Mouse (Mus musculus) embryonic fibroblast, embryonic 13.5 days (primary cell): ENCODE measurements around the gene Sh3rf1. TPM values are rescaled to one million over a fixed set of nuclear protein-coding genes. Genes with fewer than 3 reads are reported as not detected.
"Not testable (repeated sequence)": the region's sequence is repeated elsewhere in the genome, so short reads cannot be mapped to it uniquely, and the experiment has no call there.

Experiments used
- H3K27ac ChIP-seq: 2 replicates; pipeline ENCODE4 v1.5.1; 2012; ENCODE audit warnings: low read length, control low read depth, inconsistent platforms; ENCODE audit not compliant: insufficient read depth
- H3K4me1 ChIP-seq: 2 replicates; pipeline ENCODE4 v1.6.1; 2011; ENCODE audit warnings: low read length; ENCODE audit not compliant: control insufficient read depth, insufficient read depth
- H3K4me3 ChIP-seq: 2 replicates; pipeline ENCODE4 v1.5.1; 2011; ENCODE audit warnings: mild to moderate bottlenecking, control low read depth, low read length; ENCODE audit not compliant: insufficient read depth
- CTCF ChIP-seq: IDR thresholded peaks from 2 replicates; pipeline ENCODE4 v1.5.1; 2011; ENCODE audit warnings: mild to moderate bottlenecking, control low read depth, low read length, moderate library complexity, borderline replicate concordance; ENCODE audit not compliant: insufficient read depth
- POLR2A ChIP-seq: IDR thresholded peaks from 2 replicates; pipeline ENCODE4 v1.6.1; 2011; ENCODE audit warnings: low read depth, mild to moderate bottlenecking, control low read depth, low read length, moderate library complexity
- polyA plus RNA-seq: library from polyadenylated mRNA; stranded (reverse); fragments of >200 nt; gene quantifications from 2 replicates; pipeline ENCODE4 v1.2.4, GENCODE M21; 2011; ENCODE audit warnings: low read depth; ENCODE audit not compliant: missing spikeins, insufficient read length

Sh3rf1 gene
- polyA plus RNA-seq, 1 experiment = 10.9 TPM

DNA sequence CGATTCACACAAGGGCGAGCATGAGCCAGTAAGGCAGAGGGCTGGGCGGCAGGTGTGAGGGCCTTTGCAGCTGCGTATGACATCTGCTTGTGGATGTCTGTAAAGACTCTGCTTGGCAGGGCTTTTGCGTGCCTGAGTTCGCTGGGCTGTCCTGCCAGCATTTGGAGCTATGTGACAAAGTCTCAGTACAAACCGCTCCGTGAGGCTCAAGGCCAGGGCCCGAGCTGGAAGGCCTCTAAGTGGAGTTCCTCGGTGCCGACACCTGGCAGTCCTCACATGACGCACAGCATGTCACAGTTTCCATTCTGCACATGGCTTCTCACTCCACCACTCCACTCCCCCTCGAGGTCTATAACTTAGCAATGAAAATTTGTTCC lies 167.4 kb downstream of the Sh3rf1 start:
- no peak for TF ChIP-seq CTCF
- no peak for TF ChIP-seq POLR2A
- H3K27ac ChIP-seq = no peak overlapping the region

DNA sequence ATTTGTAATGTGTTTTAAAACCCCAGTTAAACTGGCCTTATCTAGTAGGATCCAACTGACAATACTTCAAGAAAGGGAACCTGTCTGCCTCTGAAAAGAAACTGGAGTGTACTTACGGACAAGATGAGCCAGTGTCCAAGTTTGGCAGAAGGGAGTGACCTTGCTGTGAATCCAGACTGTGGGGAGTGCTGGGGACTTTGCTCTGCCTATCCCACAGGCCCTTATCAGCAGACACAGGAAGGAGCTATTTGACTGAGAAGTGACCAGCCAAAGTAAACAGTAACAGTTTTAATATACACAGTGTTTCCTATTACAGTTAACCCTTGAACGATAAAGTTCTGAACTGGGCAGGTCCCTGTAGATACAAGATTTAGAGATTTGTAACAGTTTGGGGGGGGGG lies 173.5 kb downstream of the Sh3rf1 start:
- H3K4me1 ChIP-seq = no peaks in the 10 kb centered on the region
- TF ChIP-seq POLR2A (no peak), CTCF (no peak)
- no peak overlapping the region for H3K27ac ChIP-seq

More for the DNA sequence above, 167.4 kb downstream of the Sh3rf1 start:
- H3K4me3 ChIP-seq = no peak overlapping the region
- H3K4me1 ChIP-seq = 0 out of 2 replicates have a peak, but pooled peaks cover 2% of the 10 kb centered on the region

DNA sequence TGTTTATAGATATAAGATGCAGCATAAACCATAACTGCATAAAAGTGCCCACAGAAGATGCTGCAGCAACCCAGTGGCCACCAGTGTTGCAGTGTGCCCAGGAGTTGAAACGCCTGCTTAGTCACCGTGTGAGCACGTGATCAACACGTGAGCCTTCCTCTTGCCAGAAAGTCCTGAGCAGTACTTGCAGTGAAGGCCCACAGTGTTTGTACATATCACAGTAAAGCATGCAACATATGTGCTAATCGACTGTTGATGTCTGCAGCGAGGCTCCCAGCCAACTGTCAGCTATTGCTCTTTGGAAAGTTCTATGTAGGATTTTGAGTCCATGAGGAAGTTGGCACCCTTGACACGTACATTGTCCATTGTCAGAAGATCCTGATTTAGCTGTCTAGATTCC lies 174.1 kb downstream of the Sh3rf1 start:
- TF ChIP-seq CTCF (no peak), POLR2A (no peak)
- no peaks in the 10 kb centered on the region for H3K4me1 ChIP-seq
- no peak overlapping the region for H3K4me3 ChIP-seq
- H3K27ac ChIP-seq = no peak overlapping the region

More for the DNA sequence above, 173.5 kb downstream of the Sh3rf1 start:
- no peak overlapping the region for H3K4me3 ChIP-seq

DNA sequence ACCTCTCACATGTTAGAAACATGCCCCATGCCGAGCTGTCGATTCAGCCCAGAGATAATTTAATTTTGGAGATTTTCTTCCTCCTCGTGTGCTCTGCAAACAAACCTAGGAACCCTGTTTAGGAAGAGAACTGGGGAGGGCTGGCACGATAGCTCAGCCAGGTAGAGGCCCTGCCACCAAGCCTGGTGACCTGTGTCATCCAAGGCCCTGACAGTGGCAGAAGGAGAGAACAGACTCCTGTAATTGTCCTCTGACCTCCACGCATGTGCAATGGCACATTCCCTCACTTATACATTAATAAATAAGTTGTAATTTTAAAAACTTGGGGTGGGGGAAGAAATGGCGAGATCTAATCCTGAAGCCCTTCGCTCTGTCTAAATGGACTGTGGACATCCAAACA lies 179.2 kb downstream of the Sh3rf1 start:
- no peak for TF ChIP-seq POLR2A
- no peak for TF ChIP-seq CTCF
- no peak overlapping the region for H3K4me3 ChIP-seq
- no peaks in the 10 kb centered on the region for H3K4me1 ChIP-seq
- no peak overlapping the region for H3K27ac ChIP-seq

DNA sequence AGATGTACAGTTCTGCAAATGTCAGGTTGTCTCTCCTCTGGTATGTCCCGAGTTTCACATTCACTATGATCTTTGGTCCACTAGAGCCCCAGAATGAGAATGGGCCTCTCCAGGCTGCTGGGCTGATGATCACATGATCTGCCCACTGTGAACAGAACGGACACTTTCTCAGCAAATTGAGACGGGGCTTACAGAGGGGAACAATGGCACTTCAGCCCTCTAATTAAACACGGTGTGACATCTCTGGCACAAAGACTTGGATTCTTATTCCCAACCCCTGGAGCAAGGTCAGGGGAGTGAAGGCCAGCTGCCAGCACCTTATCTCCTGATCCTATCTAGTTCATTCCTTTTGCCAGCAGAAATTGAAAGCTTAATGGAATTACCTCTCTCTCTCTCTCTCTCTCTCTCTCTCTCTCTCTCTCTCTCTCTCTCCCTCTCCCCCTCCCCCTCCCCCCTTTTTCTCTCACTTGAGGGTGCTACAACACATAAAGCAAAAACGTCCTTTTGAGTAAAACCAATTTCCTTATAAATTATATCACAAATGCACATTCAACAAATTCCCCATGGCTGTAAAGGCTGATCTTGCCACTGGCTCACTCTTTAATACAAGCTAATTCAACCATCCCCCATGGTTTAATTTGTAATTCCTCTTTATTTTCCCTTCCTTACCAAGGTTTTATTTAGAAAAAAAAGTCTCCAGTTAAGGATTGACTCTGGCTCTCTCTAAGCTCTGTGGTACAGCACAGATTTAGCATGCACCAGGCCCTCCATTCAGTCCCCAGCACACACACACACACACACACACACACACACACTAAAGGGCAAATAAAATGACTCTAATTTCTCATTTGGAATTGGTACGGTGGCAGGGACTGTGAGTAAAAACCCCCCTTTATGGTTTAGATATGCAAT lies 179.8 kb downstream of the Sh3rf1 start:
- no peaks in the 10 kb centered on the region for H3K4me1 ChIP-seq
- TF ChIP-seq POLR2A (no peak), CTCF (no peak)
- no peak overlapping the region for H3K27ac ChIP-seq
- H3K4me3 ChIP-seq = no peak overlapping the region

DNA sequence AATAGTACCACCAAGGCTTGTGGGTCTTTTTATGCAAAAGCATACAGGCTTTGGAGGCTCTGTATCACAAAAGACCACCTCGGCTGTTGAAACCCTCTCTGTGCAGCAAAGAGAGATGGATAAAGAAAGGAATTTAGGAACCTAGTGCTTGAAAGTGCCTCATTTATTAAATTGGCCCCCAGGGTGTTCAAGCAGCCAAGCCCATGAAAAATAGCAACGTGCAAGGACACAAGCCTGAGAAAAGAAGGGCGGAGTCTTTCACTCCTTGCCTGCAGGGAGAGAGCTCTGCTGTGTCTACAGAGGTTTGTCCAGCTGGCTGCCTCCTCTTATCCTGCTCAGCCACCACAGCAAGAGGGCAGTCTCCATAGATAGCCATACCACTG lies 180.5 kb downstream of the Sh3rf1 start:
- H3K27ac ChIP-seq = no peak overlapping the region

DNA sequence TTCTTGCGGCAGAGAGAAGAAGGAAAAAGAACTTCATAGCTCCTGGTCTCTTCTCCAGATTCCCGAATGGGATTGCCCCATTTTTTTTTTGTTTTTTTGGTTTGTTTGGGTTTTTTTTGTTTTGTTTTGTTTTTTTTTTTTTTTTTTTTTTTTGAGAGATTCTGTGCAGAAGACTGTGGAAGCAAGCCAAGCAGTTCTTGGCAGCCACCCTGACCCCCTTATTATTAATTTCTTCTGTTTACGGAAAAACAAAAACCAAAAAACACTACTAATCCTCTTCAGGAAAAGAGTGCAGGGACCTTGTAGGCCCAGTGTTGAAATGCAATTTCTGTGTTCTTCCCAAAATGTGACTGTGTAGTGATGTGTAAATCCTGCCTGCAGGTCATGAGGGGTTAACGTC lies 185.4 kb downstream of the Sh3rf1 start:
- Histone ChIP-seq H3K27ac (no peak overlapping the region), H3K4me3 (no peak overlapping the region)
- no peak for TF ChIP-seq CTCF
- no peak for TF ChIP-seq POLR2A

More for the DNA sequence above, 180.5 kb downstream of the Sh3rf1 start:
- Histone ChIP-seq H3K4me1 (no peaks in the 10 kb centered on the region), H3K4me3 (no peak overlapping the region)
- TF ChIP-seq CTCF (no peak), POLR2A (no peak)

DNA sequence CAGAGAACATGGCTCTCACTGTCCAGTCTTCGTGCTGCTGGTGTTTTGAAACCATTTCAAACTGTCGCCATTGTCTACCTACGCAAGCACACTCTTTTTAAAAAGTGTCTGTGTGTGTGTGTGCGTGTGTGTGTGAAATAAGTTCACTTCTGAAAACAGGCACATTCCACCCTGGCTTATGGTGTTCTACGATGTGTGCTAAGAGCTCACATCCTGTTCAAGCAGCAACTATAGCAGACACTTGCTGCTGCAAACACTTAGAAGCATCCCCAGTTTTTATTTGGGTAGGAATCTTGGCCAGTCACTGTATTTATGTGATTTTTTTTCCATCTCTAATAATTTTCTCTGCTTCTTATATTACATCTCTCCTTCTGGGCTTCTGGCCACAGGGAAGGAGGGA lies 186.0 kb downstream of the Sh3rf1 start:
- H3K4me3 ChIP-seq, H3K27ac ChIP-seq, H3K4me1 ChIP-seq: not testable (repeated sequence)

More for the DNA sequence above, 185.4 kb downstream of the Sh3rf1 start:
- H3K4me1 ChIP-seq = no peaks in the 10 kb centered on the region

DNA sequence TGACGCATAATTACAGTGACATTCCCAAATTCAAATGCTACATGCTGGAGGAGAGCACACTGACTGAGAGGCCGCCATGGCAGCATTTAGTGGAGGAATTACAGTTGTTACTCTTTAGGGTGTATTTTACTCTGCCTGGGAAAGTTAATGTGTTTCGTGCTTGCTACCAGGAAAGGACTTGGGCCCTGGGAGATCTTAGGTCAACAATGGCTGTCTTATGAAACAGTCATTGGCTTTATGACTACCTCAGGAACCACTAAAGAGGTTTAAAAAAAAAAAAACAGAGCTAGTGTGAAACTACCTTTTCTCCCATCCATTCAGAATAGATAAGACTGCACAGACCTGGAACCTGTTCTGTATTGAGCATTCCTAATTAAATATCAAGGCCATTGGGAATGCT lies 195.8 kb downstream of the Sh3rf1 start:
- no peak for TF ChIP-seq POLR2A
- TF ChIP-seq CTCF = no peak
- no peak overlapping the region for H3K4me3 ChIP-seq
- H3K4me1 ChIP-seq = no peaks in the 10 kb centered on the region
- no peak overlapping the region for H3K27ac ChIP-seq

DNA sequence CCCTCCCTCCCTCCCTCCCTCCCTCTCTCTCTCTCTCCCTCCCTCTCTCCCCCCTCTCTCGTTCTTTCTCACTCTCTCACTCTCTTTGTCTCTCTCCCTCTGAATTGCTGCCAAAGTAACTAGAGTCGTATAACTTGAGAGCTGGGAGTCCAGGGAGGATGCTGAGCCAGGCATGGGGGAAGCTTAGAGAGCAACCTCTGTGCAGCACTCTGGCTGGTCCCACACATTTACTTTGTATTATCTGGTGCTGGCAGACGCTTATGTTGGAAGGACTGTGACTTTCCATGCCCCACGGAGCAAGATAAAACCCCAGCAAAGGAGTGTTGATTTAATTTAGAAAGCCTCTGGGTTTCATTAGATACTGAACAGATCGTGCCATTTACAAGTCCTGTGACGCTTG lies 196.5 kb downstream of the Sh3rf1 start:
- TF ChIP-seq POLR2A (no peak), CTCF (no peak)
- Histone ChIP-seq H3K27ac (no peak overlapping the region), H3K4me1 (no peaks in the 10 kb centered on the region), H3K4me3 (no peak overlapping the region)

DNA sequence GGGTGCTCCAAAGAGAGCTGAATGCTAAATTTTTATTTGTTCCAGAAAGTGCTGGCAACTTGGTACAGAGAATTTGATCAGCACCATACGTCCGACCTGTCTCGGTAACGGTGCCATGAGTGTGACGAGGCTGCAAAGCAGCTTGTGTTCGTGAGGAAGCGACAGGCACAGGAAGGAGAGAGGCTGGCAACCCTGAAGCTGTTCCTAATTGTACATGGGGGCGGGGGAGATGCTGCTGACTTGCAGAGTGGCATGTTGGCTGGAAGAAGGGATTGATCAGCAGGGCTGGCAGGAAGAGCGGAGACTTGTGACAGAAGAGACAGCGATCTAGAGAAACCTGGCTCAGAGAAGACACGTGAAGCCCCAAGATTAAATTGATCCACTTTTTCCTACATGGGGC lies 197.9 kb downstream of the Sh3rf1 start:
- H3K27ac ChIP-seq = no peak overlapping the region
- no peak for TF ChIP-seq POLR2A
- TF ChIP-seq CTCF = no peak
- no peaks in the 10 kb centered on the region for H3K4me1 ChIP-seq
- H3K4me3 ChIP-seq = no peak overlapping the region
